Mouse (Mus musculus) gastrocnemius, postnatal 25 days (tissue): Measurements from ENCODE around the gene Nelfb. TPM values are rescaled to one million over a fixed set of nuclear protein-coding genes. Genes with fewer than 3 reads are reported as not detected.

Experiments
- DNase-seq: peaks from one replicate; pipeline ENCODE4 v3.0.0; 2022
- total RNA-seq, 2 experiments: library from RNA; stranded (reverse); gene quantifications; 1 replicate in 1 of 2; 2 replicates in 1 of 2; pipeline ENCODE4 v1.2.3; 2021

Nelfb gene
- total RNA-seq, 2 experiments from 2014 or later, result 20.5 to 22.3 TPM

DNA sequence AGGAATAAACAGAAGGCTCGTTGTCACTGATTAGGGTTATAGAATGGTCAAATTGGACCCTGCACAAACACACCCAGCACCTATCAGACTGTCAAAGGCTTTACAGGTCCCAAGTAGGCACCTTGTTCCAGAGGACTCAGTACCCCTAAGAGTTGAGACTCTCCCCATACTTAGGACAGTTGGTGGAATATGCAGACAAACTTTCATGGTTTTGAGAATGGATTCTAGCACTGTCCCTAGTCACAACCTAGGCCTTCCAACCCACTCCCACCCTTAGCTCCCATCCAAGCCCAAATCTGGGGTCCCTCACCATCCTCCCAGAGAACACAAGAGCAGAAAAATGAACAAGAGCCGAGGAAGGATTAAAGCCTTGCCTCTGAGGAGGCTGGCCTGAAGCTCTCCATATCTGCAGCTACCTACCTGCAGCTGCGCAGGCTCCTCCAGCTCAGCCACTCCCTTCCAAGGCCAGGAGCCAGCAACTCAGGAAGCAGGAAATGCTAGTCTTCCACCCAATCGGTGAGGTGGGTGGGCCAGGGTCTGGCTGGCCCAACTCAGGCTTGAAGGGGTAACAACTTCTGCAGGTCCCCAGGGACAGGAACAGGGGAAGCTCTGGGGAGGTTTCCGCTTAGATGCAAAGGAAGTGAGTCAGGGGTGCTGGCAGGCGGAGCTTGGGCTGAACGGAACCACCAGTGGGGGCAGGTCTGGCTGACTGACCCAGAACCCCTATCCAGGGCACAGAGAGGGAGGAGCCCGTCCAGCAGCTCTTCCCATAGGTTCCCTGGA, 14.9 kb downstream of the Nelfb start, which contains the start of gene Tor4a:
Gene Tor4a (minus strand): TSS at position 715 of the 783 bp plus-strand sequence.
- peak; percentile 78 for DNase-seq

DNA sequence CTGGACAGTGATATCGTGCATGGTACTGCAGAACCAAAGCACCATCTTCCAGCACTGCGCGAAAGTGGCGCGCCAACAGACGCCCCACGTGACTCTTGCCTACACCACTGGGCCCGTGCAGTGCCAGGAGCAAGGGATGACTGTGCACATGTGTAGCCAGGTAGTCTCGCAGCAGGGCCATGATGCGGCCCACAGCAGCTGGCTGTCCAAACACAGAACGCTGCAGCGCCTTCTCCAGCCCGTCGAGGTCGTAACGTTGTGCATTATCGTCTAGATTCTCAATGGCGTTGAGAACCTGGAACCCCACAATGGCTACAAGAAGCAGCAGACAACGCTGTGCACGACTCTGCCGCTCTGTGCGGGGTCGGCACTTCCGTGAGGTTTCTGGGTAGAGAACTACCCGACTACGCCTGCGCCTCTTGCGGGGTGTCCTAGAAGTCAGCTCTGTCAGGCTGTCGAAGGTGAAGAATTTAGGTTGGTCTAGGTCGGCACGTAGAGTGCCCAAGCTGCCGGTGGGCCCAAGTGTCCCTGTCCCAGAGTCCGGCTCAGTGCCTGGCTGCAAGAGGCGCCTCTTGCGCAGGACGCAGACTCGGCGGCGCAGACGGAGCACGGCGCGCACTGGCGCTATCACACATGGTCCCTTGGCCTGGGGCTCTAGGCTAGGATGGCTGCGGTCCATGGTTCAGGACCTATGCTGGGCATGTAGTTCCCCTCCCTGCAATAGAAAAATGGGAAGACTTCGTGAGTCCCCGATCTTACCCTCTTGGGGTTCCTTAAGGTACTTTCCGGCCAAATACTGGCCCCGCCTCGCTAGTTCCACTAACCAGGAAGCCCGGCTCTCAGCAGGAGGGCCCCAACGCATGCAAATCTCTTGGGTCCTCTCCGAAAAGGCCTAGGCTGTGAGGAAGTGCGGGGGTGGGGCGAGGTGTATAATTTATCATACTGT, 15.8 kb downstream of the Nelfb start:
- no peak for DNase-seq

DNA sequence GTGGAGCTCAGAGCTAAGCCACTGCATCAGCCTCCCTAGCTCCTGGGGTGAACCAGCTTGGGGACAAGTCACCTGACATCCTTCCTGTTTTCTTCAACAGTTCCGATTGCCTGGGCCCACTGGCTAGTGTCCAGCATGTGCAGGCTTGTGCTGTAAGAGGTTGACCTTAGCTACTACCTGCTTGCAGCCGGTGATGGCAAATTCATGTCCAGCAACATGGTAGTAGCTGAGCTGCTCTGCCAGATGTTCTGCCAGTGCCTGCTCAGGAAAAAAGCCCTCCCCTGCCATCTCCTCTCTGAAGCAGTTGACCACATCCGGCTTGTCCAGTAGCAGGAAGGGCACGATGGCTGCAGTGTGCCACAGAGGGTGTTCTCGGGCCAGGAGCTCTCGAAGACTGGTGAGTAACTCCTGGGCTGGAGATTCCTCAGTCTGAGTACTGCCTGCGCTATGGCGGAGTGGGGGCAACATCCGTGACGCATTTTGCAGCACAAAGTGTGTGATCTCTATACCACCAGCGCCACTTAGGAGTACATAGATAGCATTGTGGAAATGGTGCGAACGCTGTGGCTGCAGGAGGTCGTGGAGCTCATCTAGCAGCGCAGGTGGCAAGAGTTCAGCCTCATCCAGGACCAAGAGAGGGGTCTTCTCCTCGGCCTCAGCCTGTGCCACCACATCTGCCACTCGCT, 16.7 kb downstream of the Nelfb start:
- DNase-seq, result no peak

DNA sequence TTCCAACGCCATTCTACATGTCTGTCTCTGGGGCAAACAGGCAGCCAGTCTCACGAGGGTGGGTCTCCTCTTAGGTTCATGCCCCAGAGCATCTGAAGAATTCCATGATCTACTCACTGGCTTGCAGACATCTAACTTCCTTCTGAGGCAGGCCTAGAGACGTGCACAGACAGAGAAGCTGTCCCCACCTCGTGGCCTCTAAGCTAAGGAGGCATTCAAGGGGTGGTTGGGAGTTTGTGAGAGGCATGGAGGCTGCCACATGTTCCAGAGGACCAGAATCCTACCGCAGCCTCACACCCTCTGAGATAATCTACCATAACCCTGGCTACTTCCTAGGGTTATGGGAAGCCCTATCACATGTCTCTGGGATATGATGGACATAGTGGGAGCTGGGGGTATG, 17.3 kb downstream of the Nelfb start:
- no peak for DNase-seq

DNA sequence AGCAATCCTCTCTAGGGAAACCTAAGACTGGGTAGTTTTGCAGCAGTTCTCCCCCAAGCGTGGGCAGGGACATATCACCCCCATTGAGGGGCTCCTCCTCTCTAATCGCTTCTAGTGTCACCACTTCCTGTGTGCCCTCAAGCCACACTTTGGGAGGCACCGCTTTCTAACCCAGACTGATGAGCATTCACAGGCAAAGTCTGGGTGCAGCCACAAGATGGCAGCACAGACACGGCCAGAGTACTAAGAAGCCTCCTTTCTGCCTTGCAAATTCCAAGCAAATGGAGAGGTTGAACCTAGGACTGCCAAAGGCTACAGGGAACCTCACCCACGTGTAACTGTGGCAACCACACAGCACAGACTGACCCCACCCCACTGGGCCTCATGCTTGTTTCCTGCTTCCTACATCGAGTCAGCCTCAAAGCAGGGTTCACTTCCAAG, 17.9 kb downstream of the Nelfb start:
- peak; percentile 79 for DNase-seq

DNA sequence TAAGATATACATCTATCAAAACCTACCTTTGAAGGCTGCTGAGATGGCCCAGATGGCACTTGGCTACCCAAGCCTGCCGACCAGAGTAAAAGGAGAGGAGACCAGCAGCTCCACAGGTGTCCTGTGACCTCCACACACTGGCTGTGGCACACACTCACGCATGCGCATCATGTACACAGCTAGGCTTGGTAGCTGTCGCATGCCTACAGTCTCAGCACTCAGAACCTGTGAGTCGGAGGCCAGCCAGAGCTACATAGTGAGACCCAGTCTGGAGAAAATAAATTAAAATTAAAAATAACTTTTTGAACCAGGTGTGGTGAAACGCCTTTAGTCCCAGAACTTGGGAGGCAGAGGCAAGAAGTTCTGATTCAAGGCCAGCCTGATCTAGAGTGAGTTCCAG, 23.4 kb downstream of the Nelfb start:
- DNase-seq, result no peak

DNA sequence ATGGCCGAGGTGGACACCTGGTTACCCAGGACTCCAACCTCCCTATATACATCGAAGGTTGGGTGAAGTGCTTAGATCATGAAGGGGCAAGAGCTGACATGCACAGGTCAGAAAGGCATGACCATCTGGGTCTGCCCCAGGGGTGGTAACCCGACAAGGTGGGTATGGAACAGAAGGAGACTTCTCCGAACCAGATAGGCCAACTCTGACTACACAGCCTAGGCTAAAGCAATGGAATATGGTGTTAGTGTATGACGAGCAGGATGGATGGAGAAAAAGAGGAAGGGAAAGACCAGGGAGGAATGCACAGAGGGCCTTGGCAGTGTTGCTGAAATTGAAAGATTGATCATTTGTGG, 24.7 kb downstream of the Nelfb start:
- no peak for DNase-seq

DNA sequence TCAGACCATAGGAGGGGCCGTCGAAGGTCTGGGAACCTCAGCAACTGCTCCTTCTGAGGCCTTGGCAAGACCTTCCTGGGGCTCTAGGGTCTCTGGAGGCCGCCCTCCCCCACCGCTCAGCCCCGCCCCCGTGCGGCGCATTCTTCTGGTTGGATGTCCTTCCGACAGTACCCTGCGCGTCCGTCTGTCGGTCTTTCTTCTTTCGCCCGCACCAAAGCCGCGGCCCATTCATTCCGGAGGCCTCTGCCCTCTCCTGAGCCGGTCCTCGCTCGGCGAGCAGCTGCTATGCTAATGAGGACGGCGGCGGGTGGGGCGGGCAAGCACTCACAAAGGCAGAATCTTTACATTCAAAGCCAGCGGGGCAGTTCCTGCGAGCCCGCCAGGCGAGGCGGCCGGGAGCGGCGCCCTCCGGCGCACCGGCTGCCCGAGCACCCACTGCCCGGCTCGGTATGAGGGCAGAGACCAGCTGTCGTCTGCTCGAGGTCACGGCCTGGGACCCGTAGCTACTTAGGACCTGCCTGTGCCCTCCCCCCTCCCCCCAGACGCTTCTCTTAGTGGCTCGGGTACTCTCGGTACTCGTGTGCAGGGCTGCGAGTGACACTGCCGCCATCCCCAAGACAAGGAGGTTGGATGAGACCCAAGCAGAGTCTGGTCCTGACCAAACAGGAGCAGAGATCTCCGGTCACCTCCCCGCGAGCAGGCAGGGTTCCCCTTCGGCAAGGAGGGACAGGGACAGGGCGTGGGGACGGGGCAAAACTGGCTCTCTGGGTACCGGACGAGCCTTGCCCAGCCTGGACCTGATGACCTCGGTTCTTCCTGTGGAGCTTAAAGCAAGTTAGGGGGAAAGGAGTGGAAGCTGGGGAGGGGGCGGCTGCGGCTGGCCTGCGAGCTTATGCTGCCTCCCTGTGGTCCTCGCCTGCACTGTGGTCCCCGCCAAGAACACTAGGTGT, 25.4 kb downstream of the Nelfb start:
- peak; percentile 43 for DNase-seq

DNA sequence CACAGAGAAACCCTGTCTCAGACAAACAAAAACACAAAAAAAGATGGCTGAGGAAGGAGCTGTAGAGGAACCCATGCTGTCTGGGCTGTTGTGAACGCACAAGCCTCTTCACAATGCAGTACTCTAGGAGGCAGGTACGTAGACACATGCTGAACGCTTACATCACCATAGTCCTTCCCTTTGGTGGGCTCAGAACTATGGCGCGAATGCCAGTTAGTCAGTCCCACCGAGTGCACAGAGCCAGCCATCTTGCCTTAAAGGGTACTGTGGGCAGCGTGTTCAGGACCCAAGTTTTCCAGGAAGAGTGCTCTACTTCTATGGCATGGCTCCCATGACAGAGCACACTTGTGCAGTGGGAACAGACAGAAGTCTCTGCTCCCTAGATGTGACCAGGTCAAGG, 26.8 kb downstream of the Nelfb start:
- no peak for DNase-seq

DNA sequence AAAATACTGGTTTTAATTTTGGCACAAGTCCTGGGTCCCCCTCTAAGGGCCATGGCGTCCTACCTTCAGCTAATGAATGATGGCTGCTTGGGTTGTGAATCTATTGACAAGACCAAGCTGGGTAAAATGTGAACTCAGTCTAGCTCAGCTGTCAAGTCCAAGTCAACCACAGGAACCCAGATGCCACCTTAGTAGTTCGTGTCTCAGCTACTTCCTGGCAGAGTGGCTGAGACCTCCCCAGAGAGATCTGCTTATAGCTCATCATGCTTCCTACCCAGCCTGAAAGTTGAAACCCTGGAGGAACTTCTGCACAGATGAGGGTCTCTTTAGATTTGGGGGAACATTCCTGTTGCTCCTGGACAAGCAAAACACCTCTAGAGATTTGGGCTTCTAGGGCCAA, 28.0 kb downstream of the Nelfb start:
- DNase-seq, result peak; percentile 3

DNA sequence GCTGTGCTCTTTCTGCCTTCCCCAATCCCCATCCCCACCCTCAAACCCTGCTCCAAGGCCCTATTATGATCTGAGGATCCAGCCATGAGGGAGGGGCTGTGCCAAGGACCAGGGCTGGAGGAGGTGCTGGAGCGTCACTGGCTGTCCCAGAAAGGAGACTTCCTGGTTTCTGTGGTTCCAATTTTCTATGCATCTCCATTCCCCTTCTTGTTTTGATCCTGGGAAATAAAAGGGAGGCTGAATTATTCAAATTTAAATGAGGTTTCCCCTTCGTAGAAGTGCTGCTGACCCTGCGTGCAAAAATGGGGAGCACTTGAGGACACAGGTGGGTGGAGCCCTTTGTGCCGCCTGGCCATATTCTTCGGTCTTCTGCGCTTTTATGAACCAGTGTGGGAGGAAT, 28.6 kb downstream of the Nelfb start:
- no peak for DNase-seq

DNA sequence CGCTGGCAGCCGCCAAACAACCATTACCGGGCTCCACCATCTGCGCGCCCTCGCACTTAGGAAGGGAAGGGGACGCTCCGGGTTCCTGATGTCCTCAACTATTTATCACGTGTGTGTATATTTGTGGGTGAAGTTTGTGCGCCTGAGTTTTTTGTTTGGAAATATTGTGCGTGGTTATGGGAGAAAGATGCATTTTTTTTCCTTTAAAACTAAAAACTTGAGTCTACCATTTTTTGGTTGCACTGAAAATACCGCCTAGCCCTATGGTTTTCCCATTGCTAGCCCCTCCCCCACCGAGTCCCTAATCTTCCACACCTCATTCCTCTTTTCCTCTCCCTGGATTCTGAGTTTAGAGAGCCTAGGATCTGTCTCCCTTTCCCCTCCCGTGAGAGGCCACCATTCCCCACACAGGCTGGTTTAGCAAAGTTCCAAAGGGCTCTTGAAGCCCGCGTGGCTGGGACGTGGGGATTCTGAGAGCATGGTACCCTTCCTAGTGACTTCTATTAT, 29.3 kb downstream of the Nelfb start:
- DNase-seq, result no peak

DNA sequence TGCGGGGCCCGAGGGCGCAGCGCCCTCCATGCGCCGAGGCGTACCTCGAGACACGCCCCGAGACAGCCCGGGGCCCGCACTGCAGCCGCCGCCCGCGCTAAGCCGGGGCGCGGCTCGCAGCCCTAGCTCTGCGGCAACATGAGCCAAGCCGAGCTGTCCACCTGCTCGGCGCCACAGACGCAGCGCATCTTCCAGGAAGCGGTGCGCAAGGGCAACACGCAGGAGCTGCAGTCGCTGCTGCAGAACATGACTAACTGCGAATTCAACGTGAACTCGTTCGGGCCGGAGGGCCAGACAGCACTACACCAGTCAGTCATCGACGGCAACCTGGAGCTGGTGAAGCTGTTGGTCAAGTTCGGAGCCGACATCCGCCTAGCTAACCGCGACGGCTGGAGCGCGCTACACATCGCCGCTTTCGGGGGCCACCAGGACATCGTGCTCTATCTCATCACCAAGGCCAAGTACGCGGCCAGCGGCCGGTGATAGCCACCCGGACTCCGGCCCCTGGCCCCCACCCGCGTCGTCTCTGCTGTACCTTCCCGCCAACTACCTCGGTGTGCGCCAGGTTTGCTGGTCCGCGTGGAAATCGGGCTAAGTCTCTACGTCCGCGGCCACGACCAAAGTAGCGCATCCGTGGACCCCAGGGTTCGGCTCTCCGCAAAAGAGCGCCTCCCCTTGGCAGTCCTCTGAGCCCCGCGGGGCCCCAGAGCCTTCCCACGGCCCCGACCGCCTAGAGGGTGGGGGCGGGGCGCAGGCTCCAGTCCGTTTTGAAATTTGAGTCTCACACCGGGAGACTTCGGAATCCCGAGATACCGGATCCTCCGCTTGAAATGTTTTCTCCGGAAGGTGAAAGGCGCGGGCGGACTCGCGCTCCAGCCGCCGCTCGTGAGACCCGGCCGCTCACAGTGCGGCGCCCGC, 30.1 kb downstream of the Nelfb start:
- DNase-seq, result no peak

DNA sequence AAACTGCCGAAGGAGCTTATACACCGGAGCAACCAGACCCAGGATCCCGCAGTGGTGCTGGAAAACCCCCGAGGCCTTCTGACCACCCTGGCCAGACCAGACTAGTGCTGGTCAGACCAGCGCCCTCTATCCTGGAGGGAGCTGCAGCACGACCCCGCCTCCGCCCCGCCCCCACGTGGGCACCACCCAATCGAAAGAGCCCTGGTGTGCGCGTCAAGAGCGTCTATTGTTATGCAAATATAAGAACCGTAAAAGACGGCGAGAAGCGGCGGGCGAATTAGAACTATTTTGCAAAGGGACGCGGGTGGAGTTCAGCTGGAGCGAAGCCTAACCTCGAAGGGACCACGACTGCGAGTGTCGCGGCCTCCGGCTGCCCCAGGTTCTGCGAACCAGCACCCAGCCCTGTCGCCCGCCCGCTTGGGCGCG, 30.8 kb downstream of the Nelfb start, which contains the start of gene Nrarp:
Gene Nrarp (plus strand): TSS at position 281 of the 426 bp plus-strand sequence.
- peak; percentile 92 for DNase-seq

DNA sequence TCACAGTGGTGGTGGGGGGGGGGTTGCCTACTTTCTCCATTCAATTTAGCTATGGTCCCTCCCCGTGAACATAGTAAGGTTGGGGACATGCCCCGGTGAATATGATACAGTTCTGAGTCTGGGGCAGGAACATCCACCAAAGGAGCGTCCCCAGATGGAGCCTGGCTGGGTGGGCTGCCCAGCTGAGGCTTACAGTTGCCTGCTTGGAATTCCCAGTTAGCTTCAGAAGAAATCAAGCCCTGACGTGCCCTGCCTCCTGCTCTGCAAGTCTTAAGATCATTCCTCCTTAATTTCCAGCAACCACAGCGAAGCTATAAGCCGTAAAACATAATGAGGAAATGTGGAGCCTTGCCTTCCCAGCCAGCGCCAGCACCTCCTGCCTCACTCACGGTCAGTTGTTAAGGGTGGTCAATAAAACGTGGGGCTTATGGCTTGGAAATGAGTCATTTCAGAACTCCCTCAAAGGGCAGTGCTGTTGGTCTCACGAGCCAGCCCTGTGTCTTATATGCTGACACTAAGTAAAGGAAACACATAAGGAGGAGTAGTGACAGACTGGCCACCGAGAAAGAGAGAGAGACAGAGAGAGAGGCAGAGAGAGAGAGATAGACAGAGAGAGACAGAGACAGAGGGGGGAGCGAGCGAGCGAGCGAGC, 31.6 kb downstream of the Nelfb start:
- no peak for DNase-seq

DNA sequence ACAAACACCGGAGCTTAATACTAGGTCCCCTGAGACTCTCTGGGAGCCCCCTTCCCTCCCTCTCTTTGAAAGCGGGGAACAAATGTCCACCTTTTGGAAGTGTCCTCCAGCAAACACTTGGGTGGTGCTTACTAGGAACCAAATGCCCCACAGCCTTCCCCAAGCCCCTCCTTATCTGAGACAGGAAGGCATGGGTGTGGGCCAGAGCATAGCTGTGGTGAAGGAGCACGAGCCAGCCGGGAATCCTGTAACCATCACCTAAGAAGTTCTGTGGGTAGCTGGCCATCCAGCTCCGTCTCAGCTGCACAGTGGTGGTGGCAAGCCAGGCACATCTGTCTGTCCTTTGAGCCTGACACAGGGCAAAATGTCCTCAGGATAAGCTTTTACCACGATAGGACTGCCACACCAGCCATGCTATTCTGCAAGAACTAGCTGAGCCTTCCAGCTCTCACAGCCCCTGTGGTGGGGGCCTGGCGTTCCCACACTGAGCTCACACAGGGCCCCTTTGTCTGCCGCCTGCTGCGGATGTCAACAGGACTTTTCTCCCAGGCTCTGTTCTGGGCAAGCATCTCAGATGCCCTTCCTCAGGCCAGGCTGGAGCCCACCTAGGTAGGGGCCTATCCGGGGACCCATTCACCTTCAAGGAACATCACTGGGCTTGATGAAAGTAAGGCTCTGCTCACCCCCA, 32.9 kb downstream of the Nelfb start:
- no peak for DNase-seq

DNA sequence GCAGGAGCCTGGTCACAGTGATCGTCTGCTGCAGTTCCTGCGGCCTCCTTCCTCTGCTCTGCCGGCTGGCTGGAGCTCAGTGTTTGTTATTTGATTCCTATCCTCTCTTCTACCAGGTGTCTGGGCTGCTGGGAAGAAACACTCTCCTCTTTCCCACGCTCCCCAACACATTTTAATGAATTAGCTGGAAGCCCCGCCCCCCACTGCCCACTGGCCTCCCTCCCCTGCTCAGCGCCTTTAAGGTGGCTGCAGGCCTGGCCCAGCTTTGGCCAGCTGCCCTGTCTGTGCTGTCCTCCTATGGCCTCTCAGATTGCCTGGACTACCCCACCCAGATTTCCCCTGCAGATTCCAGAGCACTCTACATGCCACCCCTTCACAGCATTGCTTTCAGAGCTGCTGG, 33.6 kb downstream of the Nelfb start:
- DNase-seq, result peak; percentile 65

DNA sequence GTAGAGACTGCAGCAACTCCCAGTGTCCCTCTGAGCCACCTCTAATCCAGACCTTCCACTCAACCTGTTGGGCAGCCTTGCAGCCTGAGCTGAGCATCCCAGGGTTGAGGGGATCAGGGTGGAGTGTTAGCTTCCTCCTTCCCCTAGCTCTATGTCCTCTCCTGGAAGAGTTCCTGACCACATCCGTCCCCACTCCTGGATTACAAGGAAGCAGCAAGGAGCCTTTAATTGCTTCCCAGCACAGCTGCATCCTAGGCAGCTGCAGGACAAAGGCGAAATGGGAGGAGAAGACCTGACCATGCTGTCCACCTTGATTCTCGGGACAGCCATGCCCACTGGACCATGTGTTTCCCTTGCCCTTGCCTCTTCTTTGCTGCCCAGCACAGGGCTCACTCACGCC, 34.2 kb downstream of the Nelfb start:
- no peak for DNase-seq

DNA sequence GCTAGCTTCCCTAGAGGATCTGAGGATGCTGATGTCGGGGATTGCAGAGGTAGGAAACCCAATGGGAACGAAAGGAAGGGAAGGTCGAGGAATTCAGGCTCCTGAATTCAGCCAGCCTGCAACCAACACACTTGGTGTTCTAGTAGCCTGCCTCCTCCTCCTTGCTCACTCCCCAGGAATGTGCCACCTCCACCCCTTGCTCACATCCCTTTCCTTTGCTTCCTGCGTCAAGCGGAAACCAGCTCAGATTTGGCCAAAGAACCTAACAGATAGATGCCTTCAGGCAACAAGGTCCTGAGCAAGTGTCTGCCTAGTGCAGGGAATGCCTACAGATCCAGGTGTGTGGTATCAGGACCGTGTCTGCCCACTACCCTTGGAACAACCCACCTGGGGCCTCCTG, 34.7 kb downstream of the Nelfb start:
- peak; percentile 6 for DNase-seq
